Mouse (Mus musculus) intestine, embryonic 15.5 days (tissue): ENCODE results near the gene Csde1. TPM values are rescaled to one million over a fixed set of nuclear protein-coding genes. Genes with fewer than 3 reads are reported as not detected.

ENCODE experiments used
- ATAC-seq: fragments of 200-750 bp; cut with Nextera tagmentation; 2 replicates; pipeline ENCODE4 v1.8.0; 2017; ENCODE audit warnings: moderate TSS enrichment, moderate library complexity
- H3K27ac ChIP-seq: fragments of 300-500 bp; sonication (generic); 2 replicates; pipeline ENCODE4 v1.5.1; 2015; ENCODE audit warnings: mild to moderate bottlenecking, inconsistent platforms
- H3K27me3 ChIP-seq: fragments of 300-500 bp; sonication (generic); replicated peaks from 2 replicates; pipeline ENCODE4 v1.6.1; 2015; ENCODE audit warnings: inconsistent platforms
- H3K36me3 ChIP-seq: fragments of 300-500 bp; sonication (generic); 2 replicates; pipeline ENCODE4 v1.6.1; 2015; ENCODE audit warnings: inconsistent platforms
- H3K4me1 ChIP-seq: fragments of 300-500 bp; sonication (generic); replicated peaks from 2 replicates; pipeline ENCODE4 v1.6.1; 2015; ENCODE audit warnings: inconsistent platforms
- H3K4me2 ChIP-seq: fragments of 300-500 bp; sonication (generic); replicated peaks from 2 replicates; pipeline ENCODE4 v1.6.1; 2015; ENCODE audit warnings: mild to moderate bottlenecking, inconsistent platforms
- H3K4me3 ChIP-seq: fragments of 300-500 bp; sonication (generic); replicated peaks from 2 replicates; pipeline ENCODE4 v1.5.1; 2015; ENCODE audit warnings: inconsistent platforms
- H3K9ac ChIP-seq: fragments of 300-500 bp; sonication (generic); 2 replicates; pipeline ENCODE4 v1.6.1; 2015; ENCODE audit warnings: inconsistent platforms
- H3K9me3 ChIP-seq: fragments of 300-500 bp; sonication (generic); 2 replicates; pipeline ENCODE4 v1.6.1; 2016; ENCODE audit warnings: inconsistent platforms
- WGBS: fragments of 180-500 bp; shearing (Covaris S2); methylation state at CpG from one replicate; pipeline ENCODE4 v1.1.7; 2015; 5-methylcytosine and 5-hydroxymethylcytosine counted together
- polyA plus RNA-seq: library from polyadenylated mRNA; unstranded; fragments of >200 nt; fragmentation: Nextera tagmentation; extraction: Ambion mirVana; gene quantifications from 2 replicates; pipeline ENCODE4 v1.2.1, GENCODE M21; 2015

The Csde1 gene
- polyA plus RNA-seq, 1 experiment from 2014 or later: 301 TPM

DNA sequence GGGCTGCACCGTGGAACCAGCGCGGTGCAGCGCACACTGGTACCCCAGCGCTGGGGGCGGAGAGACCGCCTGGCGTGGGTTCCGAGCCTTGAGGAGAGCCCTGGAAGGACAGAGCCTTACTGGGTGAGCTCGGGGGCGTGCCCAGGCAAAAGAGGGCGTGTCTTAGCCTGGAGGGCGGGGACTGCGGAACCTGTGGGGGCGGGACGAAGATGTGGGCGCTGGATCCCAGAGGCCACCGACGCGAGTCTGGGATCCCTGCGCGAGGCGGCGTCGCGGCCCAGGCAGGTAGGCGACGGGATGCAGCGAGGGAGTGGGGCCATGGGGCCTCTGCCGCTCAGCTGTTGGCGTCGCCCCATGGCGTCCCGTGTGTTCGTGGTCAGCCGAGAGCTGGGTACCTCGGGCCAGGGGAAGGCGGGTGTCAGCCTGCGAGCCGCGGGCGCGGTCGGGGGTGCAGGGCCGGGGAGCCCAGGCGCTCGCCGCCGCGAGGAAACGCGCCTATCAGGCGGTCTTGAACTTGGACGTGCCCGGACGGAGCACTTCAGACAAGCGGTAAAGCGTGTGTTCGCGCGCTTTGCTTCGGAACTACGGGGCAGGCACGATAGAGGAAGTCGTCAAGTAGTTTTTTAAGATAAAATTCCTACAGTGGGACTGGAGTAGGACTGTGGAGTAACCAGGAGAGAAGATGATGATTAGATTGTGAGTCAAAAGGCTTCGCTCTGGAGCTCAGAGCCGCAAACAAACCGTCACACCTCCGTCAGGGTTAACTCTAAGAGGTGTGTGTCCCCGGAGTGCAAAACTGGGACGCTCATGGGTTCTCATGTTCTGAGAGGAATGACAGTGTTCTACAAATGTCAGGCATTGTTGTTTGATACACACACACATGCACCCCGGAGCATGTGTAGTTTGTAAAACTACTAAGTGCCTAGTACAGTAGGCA is 82.5 kb downstream of the Csde1 start, which contains the start of gene Dennd2c:
Dennd2c (plus strand) TSS at position 151 of the 937 bp plus-strand sequence.
- Histone ChIP-seq H3K27me3 (no peaks in the 10 kb centered on the region), H3K9ac (peak within 1 kb of the TSS; percentile 77), H3K4me2 (peak within 1 kb of the TSS; percentile 88), H3K4me3 (peak within 1 kb of the TSS; percentile 80), H3K9me3 (no peaks in the 10 kb centered on the region), H3K27ac (peak within 1 kb of the TSS; percentile 62; the same call in 1 of the 2 replicates), H3K4me1 (0 out of 2 replicates have a peak, but pooled peaks cover 5% of the 10 kb centered on the region), H3K36me3 (no peaks in the 10 kb centered on the region)
- ATAC-seq: peak; percentile 99
- WGBS: under 1% methylated on average over 72 of the region's 72 CpGs

Other genes with a start within 250 kb of the Csde1 start
- 0.11 and 0.27 TPM in 2 replicates for gene Tshb, start 237.7 kb upstream of the Csde1 start, polyA plus RNA-seq
- not detected in 2 replicates for gene Sycp1, start 84.3 kb upstream of the Csde1 start, polyA plus RNA-seq
- gene Nr1h5, start 56.3 kb upstream of the Csde1 start, polyA plus RNA-seq: 0.06 and 0.15 TPM in 2 replicates
- gene Sike1, start 24.7 kb upstream of the Csde1 start, polyA plus RNA-seq: 46.6 and 51.9 TPM in 2 replicates
- gene Nras, start 37.9 kb downstream of the Csde1 start, polyA plus RNA-seq: 83.8 and 85.4 TPM in 2 replicates
- 0.15 and 0.34 TPM in 2 replicates for gene Ampd1, start 53.6 kb downstream of the Csde1 start, polyA plus RNA-seq
- 3.0 and 3.1 TPM in 2 replicates for gene Dennd2c, start 82.2 kb downstream of the Csde1 start, polyA plus RNA-seq
- 179 and 189 TPM in 2 replicates for gene Bcas2, start 151.2 kb downstream of the Csde1 start, polyA plus RNA-seq